Mouse (Mus musculus) liver, embryonic 16.5 days (tissue): ENCODE results near the gene Dph5. TPM values are rescaled to one million over a fixed set of nuclear protein-coding genes. Genes with fewer than 3 reads are reported as not detected.
"Not testable (repeated sequence)": the region's sequence is repeated elsewhere in the genome, so short reads cannot be mapped to it uniquely, and the experiment has no call there.

Experiments used
- ATAC-seq: fragments of 200-750 bp; cut with Nextera tagmentation; 2 replicates; pipeline ENCODE4 v1.8.0; 2017; ENCODE audit warnings: low read depth, mild to moderate bottlenecking, moderate number of reproducible peaks, moderate library complexity
- H3K27ac ChIP-seq: fragments of 300-500 bp; sonication (generic); 2 replicates; pipeline ENCODE4 v1.5.1; 2014; ENCODE audit warnings: mild to moderate bottlenecking, low read length
- H3K27me3 ChIP-seq: fragments of 300-500 bp; sonication (generic); 2 replicates; pipeline ENCODE4 v1.6.1; 2014; ENCODE audit warnings: low read depth, low read length, mixed read lengths; ENCODE audit not compliant: control insufficient read depth, insufficient read depth
- H3K36me3 ChIP-seq: fragments of 300-500 bp; sonication (generic); 2 replicates; pipeline ENCODE4 v1.6.1; 2014; ENCODE audit warnings: mild to moderate bottlenecking; ENCODE audit not compliant: control insufficient read depth, insufficient read depth
- H3K4me1 ChIP-seq: fragments of 300-500 bp; sonication (generic); 2 replicates; pipeline ENCODE4 v1.6.1; 2014; ENCODE audit warnings: low read depth, low read length, mixed read lengths; ENCODE audit not compliant: control insufficient read depth
- H3K4me2 ChIP-seq: fragments of 300-500 bp; sonication (generic); 2 replicates; pipeline ENCODE4 v1.6.1; 2014; ENCODE audit warnings: low read depth, low read length, mixed read lengths
- H3K4me3 ChIP-seq: fragments of 300-500 bp; sonication (generic); 2 replicates; pipeline ENCODE4 v1.5.1; 2014; ENCODE audit warnings: low read depth, mild to moderate bottlenecking, low read length
- H3K9ac ChIP-seq: fragments of 300-500 bp; sonication (generic); 2 replicates; pipeline ENCODE4 v1.6.1; 2014; ENCODE audit warnings: low read depth, low read length
- H3K9me3 ChIP-seq: fragments of 300-500 bp; sonication (generic); replicated peaks from 2 replicates; pipeline ENCODE4 v1.6.1; 2016; ENCODE audit warnings: low read length; ENCODE audit not compliant: control insufficient read depth
- WGBS: fragments of 180-500 bp; shearing (Covaris S2); extraction: QIAGEN DNeasy Blood & Tissue Kit; methylation state at CpG from one replicate; pipeline ENCODE4 v1.1.7; 2014; ENCODE audit not compliant: insufficient replicate concordance; 5-methylcytosine and 5-hydroxymethylcytosine counted together
- polyA plus RNA-seq: library from polyadenylated mRNA; unstranded; fragments of >200 nt; fragmentation: Nextera tagmentation; extraction: Ambion mirVana; gene quantifications from 2 replicates; pipeline ENCODE4 v1.2.1, GENCODE M21; 2015

Gene Dph5
- polyA plus RNA-seq, 1 experiment from 2014 or later: 13.6 TPM

DNA sequence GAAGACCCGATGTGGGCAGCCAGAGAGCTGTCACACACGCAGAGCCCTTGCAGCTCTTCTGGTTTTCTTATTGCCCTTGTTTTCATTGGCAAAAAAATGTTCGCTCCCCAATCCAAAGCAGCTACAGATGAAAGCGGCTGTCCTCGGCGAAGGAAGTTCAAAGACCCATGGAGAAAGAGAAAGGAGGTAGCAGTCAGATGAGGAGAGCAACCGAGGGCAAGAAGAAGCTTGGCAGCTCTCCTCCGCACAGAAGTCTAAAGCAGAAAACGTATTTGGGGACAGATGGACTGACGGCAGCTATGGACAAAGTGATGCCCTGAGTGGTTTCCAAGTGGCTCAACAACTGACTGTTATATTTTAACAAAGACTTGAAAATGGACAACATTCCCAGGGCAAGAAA, 32.1 kb upstream of the Dph5 start:
- H3K4me1 ChIP-seq: no peaks in the 10 kb centered on the region
- H3K27me3 ChIP-seq: no peaks in the 10 kb centered on the region
- no peak overlapping the region for H3K9ac ChIP-seq
- no peak overlapping the region for H3K27ac ChIP-seq
- no peaks in the 10 kb centered on the region for H3K9me3 ChIP-seq
- no peak for ATAC-seq
- H3K36me3 ChIP-seq: no peaks in the 10 kb centered on the region
- no peak overlapping the region for H3K4me3 ChIP-seq
- 68% methylated on average over 10 of the region's 10 CpGs for WGBS
- no peak overlapping the region for H3K4me2 ChIP-seq

GRCm38 (mm10) chr3:115856484-115857022, 31.1 kb upstream of the Dph5 start:
- Histone ChIP-seq H3K4me3 (no peak overlapping the region), H3K4me1 (no peaks in the 10 kb centered on the region), H3K27ac (no peak overlapping the region), H3K9me3 (no peaks in the 10 kb centered on the region), H3K27me3 (no peaks in the 10 kb centered on the region), H3K36me3 (no peaks in the 10 kb centered on the region), H3K9ac (no peak overlapping the region), H3K4me2 (no peak overlapping the region)
- ATAC-seq: no peak
- 33% methylated on average over 8 of the region's 8 CpGs for WGBS

- ATAC-seq: no peak
- Histone ChIP-seq H3K36me3 (no peaks in the 10 kb centered on the region), H3K4me1 (no peaks in the 10 kb centered on the region), H3K9ac (no peak overlapping the region), H3K4me2 (no peak overlapping the region), H3K4me3 (no peak overlapping the region), H3K9me3 (no peaks in the 10 kb centered on the region), H3K27ac (no peak overlapping the region), H3K27me3 (no peaks in the 10 kb centered on the region)
- WGBS: 80% methylated on average over 10 of the region's 10 CpGs
Observed at GRCm38 (mm10) chr3:115857436-115857835, 30.2 kb upstream of the Dph5 start.

DNA sequence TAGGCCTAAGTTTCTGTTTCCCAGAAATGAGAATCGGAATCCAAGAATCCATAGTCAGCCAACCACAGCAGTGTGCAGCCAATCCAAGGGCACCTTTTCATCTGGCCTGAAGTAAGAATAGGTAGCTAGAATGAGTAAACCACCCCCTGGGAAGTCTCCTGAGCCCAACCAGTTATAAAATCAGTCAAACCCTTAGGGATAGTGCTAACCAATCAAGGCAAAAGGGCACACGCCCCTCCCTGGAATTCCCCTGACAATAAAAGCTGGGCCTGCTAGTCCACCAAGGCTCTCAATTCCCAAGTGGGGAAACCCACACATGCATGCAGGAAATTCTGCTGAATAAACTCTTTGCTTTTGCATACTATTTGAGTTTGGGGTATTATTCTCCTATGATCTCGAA, 28.8 kb upstream of the Dph5 start:
- 76% methylated on average over 3 of the region's 3 CpGs for WGBS
- Histone ChIP-seq H3K36me3 (no peaks in the 10 kb centered on the region), H3K4me2 (no peak overlapping the region), H3K4me3 (no peak overlapping the region), H3K27me3 (no peaks in the 10 kb centered on the region), H3K4me1 (no peaks in the 10 kb centered on the region), H3K27ac (no peak overlapping the region), H3K9me3 (no peaks in the 10 kb centered on the region), H3K9ac (no peak overlapping the region)
- no peak for ATAC-seq

DNA sequence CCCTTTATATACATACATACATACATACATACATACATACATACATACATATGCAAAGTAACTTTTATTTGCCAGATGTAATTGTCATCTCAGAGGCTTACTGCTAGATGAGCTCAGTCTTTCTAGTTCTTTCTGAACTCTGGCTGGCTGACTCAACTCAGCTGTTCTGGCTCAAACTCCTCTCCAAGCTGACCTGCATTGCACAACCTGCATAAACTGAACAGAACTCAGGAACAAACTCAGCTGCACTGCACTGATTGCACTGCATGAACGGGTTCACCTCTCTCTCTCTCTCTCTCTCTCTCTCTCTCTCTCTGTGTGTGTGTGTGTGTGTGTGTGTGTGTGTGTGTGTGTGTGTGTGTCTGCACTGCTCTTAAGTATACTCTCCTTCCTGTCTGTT, 26.9 kb upstream of the Dph5 start:
- not testable (repeated sequence) for H3K9me3 ChIP-seq, H3K36me3 ChIP-seq, H3K4me3 ChIP-seq, H3K4me1 ChIP-seq, H3K4me2 ChIP-seq, H3K27ac ChIP-seq, H3K27me3 ChIP-seq, H3K9ac ChIP-seq, ATAC-seq
- WGBS: 55% methylated on average over 1 of the region's 1 CpGs

DNA sequence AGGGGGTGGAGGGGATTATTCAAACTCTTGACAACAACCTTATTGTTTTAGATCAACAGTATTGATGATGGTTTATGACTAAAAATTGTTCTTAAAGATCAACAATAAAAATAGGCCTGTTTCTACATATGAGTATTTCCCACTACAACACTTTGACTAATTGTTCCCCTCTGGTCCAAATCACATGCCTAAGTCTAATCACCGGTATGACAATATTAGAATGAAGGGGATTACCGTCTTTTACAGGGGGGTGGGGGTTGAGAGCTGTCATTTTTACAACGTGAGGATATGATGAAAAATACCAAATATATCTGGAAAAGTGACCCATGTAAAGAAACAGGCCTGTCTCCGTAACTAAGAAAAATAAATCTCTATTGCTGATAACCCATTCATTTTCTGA, 24.1 kb upstream of the Dph5 start:
- no peak overlapping the region for H3K4me3 ChIP-seq
- H3K4me2 ChIP-seq: no peak overlapping the region
- H3K9ac ChIP-seq: no peak overlapping the region
- no peaks in the 10 kb centered on the region for H3K4me1 ChIP-seq
- no peaks in the 10 kb centered on the region for H3K27me3 ChIP-seq
- ATAC-seq: no peak
- H3K36me3 ChIP-seq: no peaks in the 10 kb centered on the region
- no peaks in the 10 kb centered on the region for H3K9me3 ChIP-seq
- WGBS: 70% methylated on average over 4 of the region's 4 CpGs
- H3K27ac ChIP-seq: no peak overlapping the region

DNA sequence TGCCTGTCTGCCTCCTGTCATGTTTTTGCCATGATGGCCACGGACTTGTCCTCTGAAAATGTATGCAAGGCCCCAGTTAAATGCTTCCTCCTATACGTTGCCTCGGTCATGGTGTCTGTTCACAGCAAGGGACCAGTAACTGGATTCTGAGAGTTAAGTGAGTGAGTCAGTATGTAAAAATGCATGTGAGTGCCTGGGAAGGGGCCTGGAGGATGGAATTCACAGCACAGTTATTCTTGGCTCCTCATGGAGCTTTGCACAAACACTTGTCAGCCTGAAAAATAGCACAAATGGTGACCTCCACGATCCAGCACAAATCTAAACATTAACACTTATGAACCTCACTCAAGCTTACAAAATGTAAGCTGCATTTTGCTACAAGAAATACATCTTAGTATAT, 20.5 kb upstream of the Dph5 start:
- no peaks in the 10 kb centered on the region for H3K9me3 ChIP-seq
- no peak overlapping the region for H3K27ac ChIP-seq
- H3K4me1 ChIP-seq: no peaks in the 10 kb centered on the region
- H3K9ac ChIP-seq: no peak overlapping the region
- no peaks in the 10 kb centered on the region for H3K36me3 ChIP-seq
- no peak overlapping the region for H3K4me2 ChIP-seq
- no peaks in the 10 kb centered on the region for H3K27me3 ChIP-seq
- 73% methylated on average over 4 of the region's 4 CpGs for WGBS
- H3K4me3 ChIP-seq: no peak overlapping the region
- ATAC-seq: no peak

DNA sequence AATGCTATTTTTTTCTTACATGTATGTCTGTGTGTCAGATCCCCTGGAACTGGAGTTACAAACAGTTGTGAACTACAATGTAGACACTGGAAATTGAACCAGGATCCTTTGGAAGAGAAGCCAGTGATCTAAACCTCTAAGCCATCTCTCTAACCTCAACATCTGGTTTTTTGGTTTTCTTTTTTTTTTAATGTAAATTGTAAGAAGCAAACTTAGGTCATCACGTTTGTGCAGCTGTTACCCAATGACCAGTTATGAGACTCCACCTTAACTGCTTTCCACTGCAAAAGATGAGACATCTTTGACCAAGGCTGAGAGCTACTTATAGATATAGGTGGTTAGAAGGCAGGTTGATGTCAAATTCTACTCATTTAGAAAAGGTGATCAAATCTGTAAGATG, 19.7 kb upstream of the Dph5 start:
- no peaks in the 10 kb centered on the region for H3K4me1 ChIP-seq
- no peak overlapping the region for H3K4me2 ChIP-seq
- no peak overlapping the region for H3K9ac ChIP-seq
- H3K4me3 ChIP-seq: no peak overlapping the region
- no peaks in the 10 kb centered on the region for H3K9me3 ChIP-seq
- H3K36me3 ChIP-seq: no peaks in the 10 kb centered on the region
- no peak for ATAC-seq
- no peaks in the 10 kb centered on the region for H3K27me3 ChIP-seq
- 35% methylated on average over 1 of the region's 1 CpGs for WGBS
- no peak overlapping the region for H3K27ac ChIP-seq

- WGBS: 18% methylated on average over 2 of the region's 2 CpGs
- ATAC-seq: peak; percentile 59; the same call in 1 of the 2 replicates
- no peaks in the 10 kb centered on the region for H3K9me3 ChIP-seq
- no peaks in the 10 kb centered on the region for H3K27me3 ChIP-seq
- no peak overlapping the region for H3K27ac ChIP-seq
- H3K4me1 ChIP-seq: no peaks in the 10 kb centered on the region
- no peak overlapping the region for H3K9ac ChIP-seq
- no peak overlapping the region for H3K4me2 ChIP-seq
- no peaks in the 10 kb centered on the region for H3K36me3 ChIP-seq
- H3K4me3 ChIP-seq: no peak overlapping the region
Observed at GRCm38 (mm10) chr3:115869360-115869759, 18.3 kb upstream of the Dph5 start.
